Mouse (Mus musculus) C2C12 (cell line): ENCODE data around the gene Rnf7.

Source experiments
- CTCF ChIP-seq: IDR thresholded peaks from one replicate; pipeline ENCODE4 v1.5.1; 2011; ENCODE audit not compliant: control insufficient read depth, insufficient read depth, insufficient read length
- FOSL1 ChIP-seq: IDR thresholded peaks from one replicate; pipeline ENCODE4 v1.8.0; 2011; ENCODE audit warnings: mild to moderate bottlenecking, low read length; ENCODE audit not compliant: poor library complexity, insufficient read depth, severe bottlenecking
- MYOD1 ChIP-seq: IDR thresholded peaks from one replicate; pipeline ENCODE4 v1.6.1; 2011; ENCODE audit warnings: low read depth; ENCODE audit not compliant: control insufficient read depth, insufficient read length

- no peak for TF ChIP-seq FOSL1
- TF ChIP-seq MYOD1 = no peak
- no peak for TF ChIP-seq CTCF
Measured at GRCm38 (mm10) chr9:96432575-96432974, 45.9 kb downstream of the Rnf7 start.
